Mouse (Mus musculus) layer of hippocampus, postnatal 10 days (tissue): Measurements from ENCODE around the gene Acot12. TPM values are rescaled to one million over a fixed set of nuclear protein-coding genes. Genes with fewer than 3 reads are reported as not detected.
"Not testable (repeated sequence)": the region's sequence is repeated elsewhere in the genome, so short reads cannot be mapped to it uniquely, and the experiment has no call there.

Experiments used
- DNase-seq, 2 experiments: peaks; one replicate each; pipeline ENCODE4 v3.0.0; 2021; ENCODE audit warnings: low spot score in 2 of 2
- total RNA-seq, 2 experiments: library from RNA; stranded (reverse); gene quantifications; 2 replicates each; pipeline ENCODE4 v1.2.3; 2021

Acot12 gene
- total RNA-seq, 2 experiments from 2014 or later: 0.22 TPM; not detected in 1

GRCm38 (mm10) chr13:91759791-91760190 is 18.5 kb downstream of the Acot12 start:
- DNase-seq: no peak

- DNase-seq: no peak
Measured at GRCm38 (mm10) chr13:91760302-91761050, 19.2 kb downstream of the Acot12 start.

GRCm38 (mm10) chr13:91761654-91762445 is 20.5 kb downstream of the Acot12 start:
- DNase-seq: no peak

- not testable (repeated sequence) for DNase-seq
Measured at GRCm38 (mm10) chr13:91763654-91764053, 22.3 kb downstream of the Acot12 start.

DNA sequence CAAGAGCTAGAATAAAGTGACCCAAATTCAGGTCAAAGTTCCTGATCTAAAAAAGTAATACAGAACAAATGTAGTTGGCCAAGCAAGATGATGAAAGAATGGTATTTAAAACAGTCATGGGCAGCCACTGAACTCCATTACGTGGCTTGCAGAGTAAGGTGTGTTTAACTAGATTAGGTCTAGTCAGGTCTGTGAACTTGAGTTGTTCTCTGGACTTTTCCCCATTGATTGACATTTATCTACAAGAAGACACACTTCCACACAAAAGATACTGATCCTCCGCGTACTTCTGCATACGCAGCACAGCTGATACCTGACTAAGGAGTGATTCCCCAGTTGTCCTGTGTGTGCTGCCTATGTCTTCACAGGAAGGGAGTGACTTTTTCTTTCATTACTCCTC is 24.3 kb downstream of the Acot12 start:
- no peak for DNase-seq

DNA sequence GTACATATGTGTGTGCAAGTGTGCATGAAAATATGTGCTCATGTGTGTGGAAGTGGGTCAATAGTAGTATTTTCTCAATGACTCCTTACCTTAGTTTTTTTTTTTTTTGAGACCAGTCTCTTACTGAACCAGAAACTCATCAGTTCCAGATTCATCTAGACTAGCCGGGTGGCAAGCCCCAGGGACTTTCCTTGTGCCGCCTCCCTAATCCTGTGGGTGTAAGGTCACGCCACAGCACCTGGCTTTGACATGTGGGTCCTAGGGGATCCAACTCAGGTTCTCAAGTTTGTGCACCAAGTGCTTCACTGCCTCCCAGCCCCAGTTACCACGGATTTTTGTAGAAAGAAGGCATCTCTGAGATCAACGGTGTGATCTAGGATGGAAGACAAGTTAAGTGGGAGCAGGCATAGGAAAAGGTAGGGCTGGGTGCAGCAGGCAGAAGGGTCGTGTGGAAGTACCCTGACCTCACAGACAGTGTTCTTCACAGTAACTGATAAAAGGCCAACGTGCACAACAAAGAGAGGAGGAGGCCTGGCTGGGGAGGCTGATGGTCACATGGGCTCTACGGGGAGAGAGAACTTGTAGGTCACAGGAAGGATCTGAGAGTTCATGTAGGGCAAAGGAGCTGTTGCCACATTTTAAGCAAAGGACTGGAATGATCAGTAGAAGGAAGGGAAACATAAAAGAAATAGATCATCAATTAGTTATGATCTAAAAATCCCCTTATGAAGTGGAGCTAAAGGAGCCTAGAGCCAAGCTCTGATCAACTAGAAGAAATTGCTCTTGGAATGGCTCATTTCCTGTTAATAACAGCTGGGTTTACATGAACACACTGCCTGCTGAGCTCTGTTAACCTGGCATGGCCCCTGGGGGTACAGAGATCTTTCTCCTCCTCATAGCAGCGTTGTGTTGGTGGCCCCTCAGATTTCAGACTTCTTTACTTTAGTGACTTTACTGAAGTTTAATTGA is 27.7 kb downstream of the Acot12 start:
- DNase-seq: no peak

DNA sequence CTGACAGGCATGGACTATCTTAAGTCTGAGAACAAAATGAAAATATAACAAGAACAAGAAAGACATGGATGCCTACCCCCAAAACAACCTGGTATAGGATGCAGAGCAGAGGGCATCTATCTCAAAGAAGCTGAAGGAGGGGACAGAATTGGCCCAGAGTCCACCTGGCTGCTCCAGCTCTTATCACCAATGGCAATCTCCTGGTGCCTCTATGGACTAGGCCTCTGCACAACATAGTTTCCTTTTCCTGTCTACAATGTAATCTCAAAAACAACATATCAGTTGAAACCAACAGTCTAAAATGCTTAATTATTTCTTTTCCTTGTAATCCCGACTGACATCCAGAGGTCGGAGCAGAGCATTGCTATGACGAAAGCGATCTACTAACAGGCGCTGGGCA is 36.8 kb downstream of the Acot12 start:
- DNase-seq: no peak

DNA sequence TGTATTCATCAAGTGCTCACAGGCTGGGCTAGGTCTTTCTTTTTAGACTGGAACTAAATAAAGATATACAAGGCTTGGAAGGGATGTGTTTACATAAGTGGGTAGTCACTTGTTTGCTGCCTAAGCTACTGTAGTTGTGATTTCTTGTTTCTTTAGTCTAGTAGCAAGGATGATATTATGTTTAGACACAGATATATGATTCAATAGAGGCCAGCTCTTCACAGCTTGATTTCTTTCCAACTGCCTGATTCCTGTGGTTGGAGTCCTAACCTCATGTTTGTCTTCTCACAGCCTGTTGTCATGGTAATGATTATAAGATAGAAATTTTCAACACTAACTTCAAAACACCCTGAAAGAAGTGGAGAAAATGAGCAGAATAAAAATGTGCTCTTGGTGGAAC is 38.6 kb downstream of the Acot12 start:
- DNase-seq: no peak

GRCm38 (mm10) chr13:91792035-91792434 is 50.7 kb downstream of the Acot12 start:
- DNase-seq: no peak

DNA sequence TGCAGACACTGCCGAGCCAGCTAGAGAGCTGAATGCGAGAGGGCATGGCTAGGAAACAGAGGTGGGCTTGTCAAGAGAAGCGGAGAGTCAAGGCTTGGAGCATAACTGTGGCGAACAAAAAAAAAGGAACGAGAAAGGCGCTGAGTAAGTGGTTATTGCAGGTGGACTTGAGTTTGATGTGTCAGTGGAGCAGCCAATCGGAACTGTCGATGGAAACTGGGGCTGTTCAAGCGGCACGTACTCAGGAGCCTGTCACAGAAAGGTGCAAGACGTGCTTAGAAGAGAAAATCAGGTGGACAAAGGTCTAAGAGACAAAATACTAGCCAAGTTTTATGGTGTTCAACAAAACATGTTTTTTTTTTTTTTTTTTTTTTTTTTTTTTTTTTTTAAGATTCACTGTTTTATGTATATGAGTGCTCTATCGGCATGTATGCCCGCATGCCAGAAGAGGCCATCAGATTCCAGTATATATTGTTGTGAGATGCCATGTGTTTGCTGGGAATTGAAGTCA is 53.7 kb downstream of the Acot12 start:
- DNase-seq: no peak

DNA sequence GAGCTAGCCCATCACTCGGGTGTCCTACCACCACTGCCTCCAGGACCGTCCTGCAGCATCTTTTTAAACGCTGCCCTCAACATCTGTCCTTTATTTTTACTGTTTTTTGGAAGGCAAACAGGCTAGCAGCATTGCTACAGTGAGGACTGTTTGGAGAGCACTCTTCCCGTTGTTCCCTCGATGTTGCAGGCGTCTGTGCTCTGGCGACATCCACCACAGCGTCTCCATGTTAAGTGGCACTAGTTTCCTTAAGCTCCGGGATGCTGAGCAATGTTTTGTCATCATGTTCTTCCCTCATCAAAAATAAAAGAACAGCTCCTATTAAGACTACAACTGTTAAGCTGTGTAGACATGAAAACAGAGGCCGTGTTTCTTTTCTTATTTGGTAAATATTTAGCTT is 54.3 kb downstream of the Acot12 start:
- DNase-seq: no peak

DNA sequence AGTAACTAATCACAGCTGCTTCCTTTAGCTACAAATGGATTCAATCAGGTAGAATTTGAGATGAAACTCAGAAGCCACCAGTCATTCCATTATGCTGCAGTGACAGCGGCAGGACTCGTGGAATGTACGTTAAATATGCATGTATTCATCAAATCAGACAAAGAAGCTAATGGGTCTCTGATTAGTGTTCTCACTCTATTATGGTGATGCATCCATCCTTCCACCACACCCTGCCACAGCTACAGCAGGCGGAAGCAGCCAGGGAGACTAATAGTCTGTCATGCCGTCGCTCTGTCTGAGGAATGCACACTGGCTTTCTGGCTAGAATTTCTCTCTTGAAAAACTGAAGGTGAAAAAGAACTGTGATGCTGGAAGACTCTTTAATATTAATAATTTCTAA is 54.7 kb downstream of the Acot12 start:
- DNase-seq: no peak

GRCm38 (mm10) chr13:91796916-91797315 is 55.6 kb downstream of the Acot12 start:
- no peak for DNase-seq

- no peak for DNase-seq
Measured at GRCm38 (mm10) chr13:91797442-91797841, 56.1 kb downstream of the Acot12 start.

DNA sequence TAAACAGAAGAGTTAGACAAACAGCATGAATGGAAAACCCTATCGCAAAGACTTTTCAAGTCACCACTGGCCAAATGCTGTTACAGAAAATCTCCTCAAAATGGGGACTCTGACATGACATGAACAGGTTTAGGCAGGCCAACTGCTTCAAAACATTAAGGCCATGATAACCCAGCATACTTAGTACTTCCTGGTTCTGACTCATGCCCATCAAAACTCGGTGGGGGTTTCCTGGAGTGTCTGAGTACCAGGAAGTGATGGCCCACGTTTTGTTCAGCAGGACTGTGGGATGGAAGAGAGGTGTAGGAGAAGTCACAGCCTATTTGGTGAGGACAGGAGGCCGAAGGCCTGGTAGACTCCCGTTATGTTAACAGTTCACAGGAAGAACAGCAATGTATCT is 60.4 kb downstream of the Acot12 start:
- no peak for DNase-seq

GRCm38 (mm10) chr13:91807155-91807839 is 66.0 kb downstream of the Acot12 start, which contains the start of gene Zcchc9:
Zcchc9 (minus strand) TSS chr13:91807705.
- peak; percentile 88 to 92 for DNase-seq

DNA sequence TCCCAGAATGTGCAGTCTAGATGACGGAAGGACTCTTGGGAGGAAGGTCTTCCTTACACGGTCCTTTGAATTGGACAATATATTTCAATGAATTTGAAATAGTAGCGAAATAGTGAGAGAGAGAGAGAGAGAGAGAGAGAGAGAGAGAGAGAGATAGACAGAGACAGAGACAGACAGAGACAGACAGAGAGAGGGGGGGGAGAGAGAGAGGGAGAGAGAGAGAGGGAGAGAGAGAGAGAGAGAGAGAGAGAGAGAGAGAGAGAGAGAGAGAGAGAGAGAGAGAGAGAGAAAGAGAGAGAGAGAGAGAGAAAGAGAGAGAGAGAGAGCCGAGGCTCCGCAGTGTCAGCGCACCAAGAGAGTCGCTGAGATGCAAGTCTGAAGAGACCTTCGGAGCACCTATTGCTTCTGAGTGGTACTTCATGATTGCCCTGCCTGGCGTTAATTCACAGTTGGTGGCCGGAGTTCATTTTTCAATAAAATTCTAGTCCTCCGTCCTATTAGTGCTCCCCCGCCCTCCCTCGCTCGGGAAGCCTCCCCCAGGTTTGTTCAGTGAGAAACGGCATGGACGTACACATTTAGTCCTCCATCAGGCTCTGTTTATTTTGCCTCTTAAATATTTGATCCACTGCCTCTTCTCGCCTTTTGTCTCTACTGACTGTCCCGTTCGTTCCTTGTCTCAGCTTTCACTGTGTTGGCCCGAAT is 66.7 kb downstream of the Acot12 start:
- DNase-seq: no peak

DNA sequence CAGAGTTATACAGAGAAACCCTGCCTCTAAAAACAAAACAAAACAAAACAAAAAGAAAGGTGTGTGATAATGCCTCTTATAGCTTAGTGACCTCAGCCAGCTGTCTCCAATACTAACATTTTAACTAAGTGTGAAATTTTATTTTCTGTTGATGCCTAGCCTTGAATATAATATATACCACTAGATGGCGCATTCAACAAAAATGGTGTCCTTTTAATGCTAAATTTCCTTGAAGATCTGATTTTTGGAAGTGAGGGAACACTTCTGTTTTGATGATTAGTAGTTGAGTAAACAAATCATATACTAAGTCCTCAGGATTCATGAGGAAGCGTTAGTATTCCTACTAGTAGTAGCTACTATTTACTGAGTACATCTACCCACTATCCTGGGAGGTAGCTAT is 68.2 kb downstream of the Acot12 start:
- DNase-seq: no peak

GRCm38 (mm10) chr13:91814670-91815069 is 73.4 kb downstream of the Acot12 start:
- no peak for DNase-seq

- DNase-seq: no peak
Measured at GRCm38 (mm10) chr13:91823735-91824134, 82.4 kb downstream of the Acot12 start.
